Mouse (Mus musculus) C2C12 (cell line): ENCODE measurements around the gene Gorab.

ENCODE experiments used
- CTCF ChIP-seq: IDR thresholded peaks from one replicate; pipeline ENCODE4 v1.5.1; 2011; ENCODE audit not compliant: control insufficient read depth, insufficient read depth, insufficient read length
- FOSL1 ChIP-seq: IDR thresholded peaks from one replicate; pipeline ENCODE4 v1.8.0; 2011; ENCODE audit warnings: mild to moderate bottlenecking, low read length; ENCODE audit not compliant: poor library complexity, insufficient read depth, severe bottlenecking
- MAX ChIP-seq: IDR thresholded peaks from one replicate; pipeline ENCODE4 v1.6.1; 2011; ENCODE audit warnings: mild to moderate bottlenecking, control low read depth
- MYOD1 ChIP-seq: IDR thresholded peaks from one replicate; pipeline ENCODE4 v1.6.1; 2011; ENCODE audit warnings: low read depth; ENCODE audit not compliant: control insufficient read depth, insufficient read length
- MYOG ChIP-seq: IDR thresholded peaks from one replicate; pipeline ENCODE4 v1.6.1; 2011; ENCODE audit not compliant: control insufficient read depth, insufficient read length; ENCODE audit errors: extremely low read depth
- USF1 ChIP-seq: IDR thresholded peaks from one replicate; pipeline ENCODE4 v1.6.1; 2011; ENCODE audit warnings: low read depth, mild to moderate bottlenecking, control low read depth, moderate library complexity

- TF ChIP-seq CTCF (no peak), MYOD1 (no peak), FOSL1 (no peak), MYOG (no peak), USF1 (no peak), MAX (no peak)
Observed at GRCm38 (mm10) chr1:163390044-163390443, 13.4 kb downstream of the Gorab start.
